Mouse (Mus musculus) brain, embryonic 14.5 days (tissue): ENCODE measurements at regions not wholly inside any gene's neighbourhood (a gene's known extent, or its start where the extent isn't known, plus 50 kb on each side); places are given as distances from the start of the nearest gene placed in this dataset.

Source experiments
- CTCF ChIP-seq: fragments of 200-500 bp; IDR thresholded peaks from 2 replicates; pipeline ENCODE4 v1.5.1; 2012; ENCODE audit warnings: inconsistent platforms, mild to moderate bottlenecking, moderate library complexity, borderline replicate concordance; ENCODE audit not compliant: insufficient read depth, insufficient read length; ENCODE audit errors: extremely low read depth
- POLR2A ChIP-seq: fragments of 200-500 bp; IDR thresholded peaks from 2 replicates; pipeline ENCODE4 v1.6.1; 2012; ENCODE audit warnings: mild to moderate bottlenecking, inconsistent platforms, borderline replicate concordance; ENCODE audit not compliant: poor library complexity, insufficient read depth, insufficient read length, severe bottlenecking; ENCODE audit errors: extremely low read depth

GRCm38 (mm10) chr5:26671478-26671877, 145.5 kb upstream of the Dpp6 start:
- no peak for TF ChIP-seq POLR2A
- TF ChIP-seq CTCF = no peak
